Mouse (Mus musculus): ENCODE data around the gene Gm45213. TPM values are rescaled to one million over a fixed set of nuclear protein-coding genes. Genes with fewer than 3 reads are reported as not detected.

The Gm45213 gene
- not detected in 2 replicates for polyA plus RNA-seq (2016; fragmentation: Nextera tagmentation; extraction: Ambion mirVana)

DNA sequence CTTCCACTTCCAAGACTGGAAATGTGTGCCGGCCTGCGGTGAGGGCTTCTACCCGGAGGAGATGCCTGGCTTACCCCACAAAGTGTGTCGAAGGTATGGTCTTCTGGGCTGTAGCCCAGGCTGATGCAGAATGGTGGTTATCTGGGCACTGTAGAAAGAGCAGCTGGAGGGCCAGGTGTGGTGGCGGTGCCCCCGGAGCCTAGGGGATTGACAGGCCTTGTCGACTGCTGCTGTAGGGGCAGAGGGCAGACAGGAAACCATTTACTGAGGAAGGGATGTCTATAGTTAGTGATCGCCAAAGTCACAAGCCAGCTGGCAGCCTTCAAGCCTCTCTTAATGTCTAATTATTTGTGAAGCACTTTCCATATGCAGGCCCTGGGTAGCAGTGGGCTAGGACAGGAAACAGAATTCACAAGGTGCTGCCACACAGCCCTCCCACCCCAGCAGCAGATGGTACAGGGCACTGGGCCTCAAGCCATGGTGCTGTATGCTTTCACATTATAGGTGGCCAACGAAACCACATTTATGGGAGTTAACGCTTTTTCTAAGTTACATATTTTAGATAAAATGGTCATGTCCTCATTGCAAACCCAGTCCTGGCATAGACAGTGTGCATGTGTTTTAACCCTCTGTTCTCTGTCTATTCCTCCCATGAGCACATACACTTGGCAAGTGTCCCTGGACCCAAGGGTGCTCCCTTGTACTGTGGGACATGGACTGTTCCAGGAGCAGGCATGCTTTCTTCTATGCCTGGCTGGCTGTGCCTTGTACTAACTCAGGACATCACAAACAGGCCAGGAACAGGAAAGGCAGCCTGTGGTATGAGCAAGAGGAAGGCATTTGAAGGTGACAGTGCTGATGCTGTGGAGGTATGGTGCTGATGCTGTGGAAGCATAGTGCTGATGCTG lies at the start of gene Gm45213:
Gene Gm45213, plus strand, starts transcription at position 51 of the 908 bp plus-strand sequence.
- no peaks in the 10 kb centered on the region for H3K36me3 ChIP-seq
- WGBS = 83% methylated on average over 10 of the region's 10 CpGs
- no peak within 1 kb of the TSS for H3K4me3 ChIP-seq
- H3K4me1 ChIP-seq (replicated peaks) = peaks cover 59% of the 10 kb centered on the region
- H3K9me3 ChIP-seq = no peaks in the 10 kb centered on the region
- no peak for DNase-seq (ENCODE audit: low spot score)
- peaks cover 11% of the 10 kb centered on the region; the same call in 1 of the 2 replicates for H3K27me3 ChIP-seq (ENCODE audit: insufficient read depth, poor library complexity, severe bottlenecking)
- H3K27ac ChIP-seq = no peak within 1 kb of the TSS

DNA sequence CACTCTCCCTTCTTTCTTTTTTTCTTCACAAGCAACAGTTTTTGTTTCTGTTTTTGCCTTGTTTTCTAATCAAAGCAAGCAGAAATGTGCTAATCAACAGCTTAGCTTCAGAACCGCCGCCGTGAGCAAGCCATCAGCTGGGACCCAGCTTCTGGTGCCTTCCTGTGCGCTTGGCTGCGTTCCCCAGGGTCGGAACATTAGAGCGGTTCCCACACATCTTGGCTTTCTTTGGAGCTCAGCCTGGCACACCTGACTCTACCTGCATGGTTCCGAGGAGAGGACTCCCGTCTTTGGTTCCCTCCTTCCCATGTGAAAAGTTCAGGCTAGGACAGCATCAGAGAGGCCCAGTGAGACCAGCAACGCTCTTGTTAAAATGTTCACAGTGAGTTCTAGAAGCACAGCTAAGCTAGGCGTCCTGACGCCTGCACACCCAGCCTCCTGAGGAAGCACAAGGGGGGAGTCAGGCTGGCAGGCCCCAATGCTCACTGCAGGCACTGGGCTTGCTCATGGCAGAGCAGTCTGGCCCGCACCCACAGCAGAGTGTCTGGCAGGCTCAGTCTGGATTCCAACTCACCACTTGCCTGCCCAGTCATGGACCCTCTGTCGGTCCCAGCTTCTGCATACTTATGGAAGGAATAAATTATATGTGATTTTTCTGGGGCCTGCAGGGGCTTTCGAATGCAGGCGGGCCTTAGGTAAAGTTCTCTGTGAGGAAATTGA lies 42.2 kb upstream of the Gm45213 start:
- no peaks in the 10 kb centered on the region for H3K36me3 ChIP-seq
- DNase-seq (ENCODE audit: low spot score) = no peak
- H3K9me3 ChIP-seq = peaks cover 9% of the 10 kb centered on the region; the same call in 1 of the 2 replicates
- no peak overlapping the region for H3K27ac ChIP-seq
- WGBS = 90% methylated on average over 16 of the region's 16 CpGs
- H3K4me1 ChIP-seq (replicated peaks) = no peaks in the 10 kb centered on the region
- H3K4me3 ChIP-seq = no peak overlapping the region
- H3K27me3 ChIP-seq (ENCODE audit: insufficient read depth, poor library complexity, severe bottlenecking) = no peaks in the 10 kb centered on the region

DNA sequence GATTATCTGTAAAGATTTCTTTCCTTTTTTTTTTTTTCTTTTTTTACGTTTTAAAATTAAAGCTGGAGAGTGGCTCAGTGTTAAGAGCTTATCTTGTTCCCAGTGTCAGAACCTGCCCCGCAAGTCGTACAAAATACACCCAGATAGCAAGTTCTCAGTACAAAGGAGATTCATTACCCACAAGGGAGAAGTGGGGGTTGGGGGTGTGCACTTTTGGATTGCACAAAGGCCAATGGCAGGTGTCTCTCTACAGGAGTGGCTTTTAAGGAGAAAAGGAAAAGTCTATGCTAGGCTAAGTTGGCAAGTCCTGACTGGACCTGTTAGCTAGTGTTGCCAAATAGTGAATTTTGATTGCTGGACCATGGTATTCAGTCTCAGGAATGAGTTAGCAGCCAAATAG lies 41.6 kb upstream of the Gm45213 start:
- H3K27me3 ChIP-seq (ENCODE audit: insufficient read depth, poor library complexity, severe bottlenecking) = no peaks in the 10 kb centered on the region
- H3K9me3 ChIP-seq = peaks cover 9% of the 10 kb centered on the region; the same call in 1 of the 2 replicates
- no peak overlapping the region for H3K4me3 ChIP-seq
- H3K27ac ChIP-seq = no peak overlapping the region
- DNase-seq (ENCODE audit: low spot score) = no peak
- H3K36me3 ChIP-seq = no peaks in the 10 kb centered on the region
- no peaks in the 10 kb centered on the region for H3K4me1 ChIP-seq (replicated peaks)
- WGBS = 79% methylated on average over 3 of the region's 3 CpGs

DNA sequence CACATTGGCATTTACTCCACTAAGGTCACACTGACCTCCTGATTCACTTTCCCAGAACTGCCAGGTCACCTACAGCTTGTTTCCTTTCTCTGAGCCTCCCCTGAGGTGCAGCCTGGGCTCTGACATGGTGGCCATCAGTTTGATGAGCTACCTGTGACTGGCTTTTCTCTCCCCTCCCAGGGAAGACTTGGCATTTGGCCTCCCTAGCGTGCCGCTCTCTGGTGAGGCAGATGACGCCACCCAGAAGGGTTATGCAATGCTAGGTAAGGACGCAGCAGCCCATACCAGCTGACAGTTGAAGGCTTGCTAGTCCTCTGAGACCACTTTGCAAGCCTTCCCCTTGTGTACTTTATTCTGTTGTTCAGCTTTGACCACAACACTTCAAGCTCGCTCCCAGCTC lies 40.0 kb upstream of the Gm45213 start:
- H3K36me3 ChIP-seq = no peaks in the 10 kb centered on the region
- H3K4me3 ChIP-seq = no peak overlapping the region
- no peak for DNase-seq (ENCODE audit: low spot score)
- no peaks in the 10 kb centered on the region for H3K27me3 ChIP-seq (ENCODE audit: insufficient read depth, poor library complexity, severe bottlenecking)
- H3K4me1 ChIP-seq (replicated peaks) = no peaks in the 10 kb centered on the region
- no peak overlapping the region for H3K27ac ChIP-seq
- H3K9me3 ChIP-seq = peaks cover 5% of the 10 kb centered on the region; the same call in 1 of the 2 replicates
- 91% methylated on average over 5 of the region's 5 CpGs for WGBS

DNA sequence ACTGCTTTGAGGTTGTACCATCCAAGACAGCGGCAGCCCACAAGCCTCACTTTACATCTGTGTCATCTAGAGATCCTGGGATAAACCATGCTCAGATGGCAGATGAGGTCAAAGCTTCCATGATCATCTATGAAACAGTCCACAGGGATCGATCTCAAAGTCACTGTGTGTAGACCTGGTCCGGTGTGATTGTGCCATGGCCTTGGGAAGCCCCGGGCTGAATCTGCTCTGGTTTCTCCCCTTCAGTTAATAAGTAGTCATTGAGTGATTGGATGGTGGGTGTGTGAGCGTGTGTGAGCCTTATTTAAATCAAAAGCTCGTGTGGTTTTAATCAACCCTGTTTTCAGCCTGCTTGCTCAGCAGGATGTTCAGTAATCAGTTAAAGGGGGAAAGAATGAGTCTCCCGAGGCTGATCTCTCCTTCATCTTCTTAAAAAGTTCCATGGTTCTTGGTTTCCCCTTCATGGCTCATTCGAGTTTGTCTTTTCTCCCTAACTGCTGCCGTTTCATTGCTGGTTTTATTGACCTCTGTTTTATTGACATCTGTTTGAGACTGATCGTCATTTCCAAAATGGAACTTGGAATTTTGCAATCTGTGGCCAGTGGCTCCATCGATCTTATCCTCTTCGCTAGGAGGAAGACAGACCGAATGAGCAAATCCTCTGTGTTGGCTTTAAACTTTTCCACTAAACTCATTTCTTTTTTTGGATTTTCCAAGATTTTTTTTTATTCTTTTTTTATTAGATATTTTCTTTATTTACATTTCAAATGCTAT lies 39.4 kb upstream of the Gm45213 start:
- DNase-seq (ENCODE audit: low spot score) = no peak
- 74% methylated on average over 13 of the region's 13 CpGs for WGBS

DNA sequence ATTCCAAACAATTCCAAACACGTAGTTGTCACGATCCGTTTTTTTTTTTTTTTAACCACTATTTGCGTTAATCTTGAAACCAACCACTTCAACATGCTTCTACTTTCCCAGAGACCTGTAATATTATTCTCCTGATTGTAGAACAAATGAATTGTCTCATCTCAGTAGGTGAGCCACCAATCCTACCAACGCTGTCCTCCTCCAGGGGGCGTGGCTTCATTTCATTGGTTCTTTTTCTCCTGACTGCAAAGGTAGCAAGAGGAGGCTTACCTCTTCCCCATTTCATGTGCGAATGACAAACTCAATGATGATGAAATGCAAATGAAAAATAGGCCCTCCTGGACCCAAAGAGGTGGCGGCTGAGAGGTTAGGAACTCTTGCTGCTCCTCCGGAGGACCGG lies 38.3 kb upstream of the Gm45213 start:
- H3K27me3 ChIP-seq (ENCODE audit: insufficient read depth, poor library complexity, severe bottlenecking) = no peaks in the 10 kb centered on the region
- H3K4me3 ChIP-seq = no peak overlapping the region
- H3K4me1 ChIP-seq (replicated peaks) = no peaks in the 10 kb centered on the region
- H3K27ac ChIP-seq = no peak overlapping the region
- no peaks in the 10 kb centered on the region for H3K36me3 ChIP-seq
- WGBS = 90% methylated on average over 10 of the region's 10 CpGs
- H3K9me3 ChIP-seq = no peaks in the 10 kb centered on the region
- no peak for DNase-seq (ENCODE audit: low spot score)

More for the DNA sequence above, 39.4 kb upstream of the Gm45213 start:
- Histone ChIP-seq H3K36me3 (no peaks in the 10 kb centered on the region), H3K27ac (no peak overlapping the region), H3K4me3 (no peak overlapping the region), H3K4me1 (replicated peaks) (no peaks in the 10 kb centered on the region), H3K27me3 (ENCODE audit: insufficient read depth, poor library complexity, severe bottlenecking) (no peaks in the 10 kb centered on the region), H3K9me3 (peaks cover 5% of the 10 kb centered on the region; the same call in 1 of the 2 replicates)

DNA sequence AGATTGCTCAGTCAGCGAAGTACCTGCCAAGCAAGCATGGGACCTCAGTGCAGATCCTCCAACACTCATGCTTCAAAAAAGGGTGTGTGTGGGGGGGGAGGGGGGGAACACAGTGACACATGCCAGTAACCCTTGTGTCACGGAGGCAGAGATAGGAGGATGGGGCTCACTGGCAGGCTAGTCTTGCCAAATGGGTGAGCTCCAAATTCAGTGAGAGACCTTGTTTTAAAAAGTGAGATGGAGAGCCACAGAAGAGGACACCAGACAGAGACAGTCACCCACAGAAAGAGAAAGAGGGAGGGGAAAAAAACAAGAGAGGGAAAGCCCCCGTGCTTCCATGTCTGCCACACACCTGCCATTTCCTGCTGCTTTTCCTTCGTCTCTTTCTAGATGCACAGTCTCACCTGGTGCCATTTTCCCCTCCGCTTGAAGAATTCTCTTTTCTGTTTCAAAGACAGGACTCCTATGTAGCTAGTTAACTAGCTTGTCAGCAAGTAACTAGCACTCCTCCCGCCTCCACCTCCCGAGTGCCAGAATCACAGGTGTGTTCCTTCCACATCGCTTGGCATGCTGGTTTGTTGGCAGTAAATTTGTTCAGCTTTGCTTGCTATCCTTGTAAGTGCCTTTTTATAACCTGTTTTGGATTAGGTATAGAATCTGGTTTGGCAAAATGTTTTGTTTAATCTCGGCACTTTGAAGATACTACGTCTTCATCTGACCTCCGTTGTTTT lies 35.1 kb upstream of the Gm45213 start:
- Histone ChIP-seq H3K27me3 (ENCODE audit: insufficient read depth, poor library complexity, severe bottlenecking) (no peaks in the 10 kb centered on the region), H3K4me3 (no peak overlapping the region), H3K27ac (no peak overlapping the region), H3K9me3 (no peaks in the 10 kb centered on the region), H3K36me3 (no peaks in the 10 kb centered on the region), H3K4me1 (replicated peaks) (0 out of 2 replicates have a peak, but pooled peaks cover 2% of the 10 kb centered on the region)
- 89% methylated on average over 11 of the region's 11 CpGs for WGBS
- DNase-seq (ENCODE audit: low spot score) = no peak

DNA sequence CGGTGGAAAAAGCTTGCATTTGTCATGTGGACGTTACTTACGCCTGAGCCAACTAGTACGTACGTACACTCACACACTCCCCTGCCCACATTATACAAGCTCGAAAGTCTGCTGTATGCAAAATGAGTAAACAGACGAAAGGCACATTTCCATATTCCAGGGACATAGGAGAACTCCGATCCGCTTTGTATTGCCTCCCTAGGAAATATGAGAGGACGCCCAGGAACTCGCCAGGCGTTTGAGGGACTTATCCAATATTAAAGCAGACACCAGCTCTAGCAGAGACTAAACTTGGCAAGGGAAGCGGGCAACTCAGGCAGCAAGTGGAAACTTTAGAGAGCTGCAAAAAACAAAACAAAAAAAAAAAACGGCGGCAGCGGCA lies 34.5 kb upstream of the Gm45213 start:
- H3K9me3 ChIP-seq = no peaks in the 10 kb centered on the region
- DNase-seq (ENCODE audit: low spot score) = no peak
- no peak overlapping the region for H3K4me3 ChIP-seq
- no peaks in the 10 kb centered on the region for H3K36me3 ChIP-seq
- H3K27me3 ChIP-seq (ENCODE audit: insufficient read depth, poor library complexity, severe bottlenecking) = no peaks in the 10 kb centered on the region
- WGBS = 89% methylated on average over 16 of the region's 16 CpGs
- no peak overlapping the region for H3K27ac ChIP-seq
- 0 out of 2 replicates have a peak, but pooled peaks cover 5% of the 10 kb centered on the region for H3K4me1 ChIP-seq (replicated peaks)

DNA sequence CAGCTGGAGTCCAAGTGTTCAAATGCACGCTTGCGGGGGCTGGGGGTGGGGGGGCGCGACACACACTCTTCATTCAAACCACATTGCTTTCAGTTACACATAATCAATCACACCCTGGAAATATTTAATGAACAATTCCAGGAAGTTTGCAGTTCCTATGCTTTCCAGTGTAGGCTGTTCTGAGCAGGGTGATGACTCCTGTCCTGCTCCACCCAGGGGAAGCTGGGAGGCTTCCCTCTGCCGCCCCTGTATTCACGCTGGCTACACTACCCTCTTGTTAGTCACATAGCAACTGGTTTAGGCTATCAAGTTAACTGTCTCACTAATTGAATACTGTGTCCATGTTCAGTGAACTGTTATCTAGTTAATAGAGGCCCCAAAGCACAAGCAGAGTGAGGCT lies 32.9 kb upstream of the Gm45213 start:
- DNase-seq (ENCODE audit: low spot score) = no peak
- no peaks in the 10 kb centered on the region for H3K36me3 ChIP-seq
- H3K27me3 ChIP-seq (ENCODE audit: insufficient read depth, poor library complexity, severe bottlenecking) = no peaks in the 10 kb centered on the region
- 82% methylated on average over 6 of the region's 6 CpGs for WGBS
- H3K4me1 ChIP-seq (replicated peaks) = 0 out of 2 replicates have a peak, but pooled peaks cover 5% of the 10 kb centered on the region
- no peak overlapping the region for H3K27ac ChIP-seq
- no peak overlapping the region for H3K4me3 ChIP-seq
- H3K9me3 ChIP-seq = no peaks in the 10 kb centered on the region

DNA sequence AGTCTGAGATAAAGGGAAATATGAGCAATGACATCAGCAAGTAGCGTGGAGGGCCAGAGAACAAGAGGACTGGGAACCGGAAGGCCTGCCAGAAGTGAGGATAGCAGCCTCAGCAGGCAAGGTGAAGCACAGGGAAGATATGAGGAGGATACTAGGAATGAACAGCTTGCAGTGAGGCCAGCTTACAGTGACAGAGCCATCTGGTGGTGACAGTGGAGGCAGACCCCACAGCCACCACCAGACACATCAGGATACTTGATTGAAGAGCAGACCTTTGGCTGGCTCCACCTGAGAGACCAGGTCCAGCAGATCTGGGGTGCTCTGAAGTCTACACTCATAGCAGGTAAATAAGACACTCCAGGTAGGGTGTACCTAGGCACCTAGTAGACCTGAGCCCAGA lies 15.7 kb upstream of the Gm45213 start:
- H3K4me1 ChIP-seq (replicated peaks) = 0 out of 2 replicates have a peak, but pooled peaks cover 9% of the 10 kb centered on the region
- H3K36me3 ChIP-seq = no peaks in the 10 kb centered on the region
- no peaks in the 10 kb centered on the region for H3K27me3 ChIP-seq (ENCODE audit: insufficient read depth, poor library complexity, severe bottlenecking)
- no peak overlapping the region for H3K27ac ChIP-seq
- H3K4me3 ChIP-seq = no peak overlapping the region
- DNase-seq (ENCODE audit: low spot score) = no peak
- 81% methylated on average over 2 of the region's 2 CpGs for WGBS
- no peaks in the 10 kb centered on the region for H3K9me3 ChIP-seq

DNA sequence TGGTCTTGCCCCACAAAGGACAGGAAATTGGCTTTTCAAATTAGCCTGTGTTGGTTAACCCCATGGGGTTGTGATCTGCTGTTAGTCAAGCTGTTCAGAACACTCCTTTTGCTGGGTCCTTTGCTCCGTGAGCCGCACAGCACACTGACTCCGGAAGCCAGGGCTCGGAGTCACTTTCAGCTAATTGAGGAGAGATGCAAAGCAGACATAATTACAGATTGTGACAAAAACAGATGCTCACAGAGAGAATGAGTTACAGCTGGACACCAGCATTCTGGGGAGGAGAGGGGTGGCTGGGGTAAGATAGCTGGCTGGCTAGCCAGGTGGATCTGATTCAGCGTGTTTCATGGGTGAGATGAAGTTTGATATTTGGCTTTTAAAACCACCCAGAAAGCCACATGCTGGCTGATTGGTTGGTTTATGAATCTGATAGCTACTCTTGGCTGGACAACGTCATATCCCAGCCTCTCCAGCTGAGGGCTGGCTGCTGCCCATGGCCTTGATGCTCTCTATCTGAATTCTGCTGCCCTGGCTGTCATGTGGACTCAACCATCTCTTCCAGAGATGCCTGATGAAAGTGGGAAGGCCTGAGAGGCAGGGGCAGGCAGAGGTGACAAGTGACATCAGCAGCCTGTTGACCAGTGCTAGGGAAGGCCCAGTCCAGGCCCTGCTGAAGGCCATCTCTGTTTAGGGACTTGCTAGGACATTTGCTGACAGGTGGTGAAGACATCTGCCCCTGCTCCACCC lies 14.5 kb upstream of the Gm45213 start:
- Histone ChIP-seq H3K9me3 (no peaks in the 10 kb centered on the region), H3K36me3 (no peaks in the 10 kb centered on the region), H3K27me3 (ENCODE audit: insufficient read depth, poor library complexity, severe bottlenecking) (no peaks in the 10 kb centered on the region), H3K4me3 (no peak overlapping the region), H3K4me1 (replicated peaks) (peaks cover 9% of the 10 kb centered on the region; the same call in 1 of the 2 replicates), H3K27ac (no peak overlapping the region)
- DNase-seq (ENCODE audit: low spot score) = no peak
- 69% methylated on average over 6 of the region's 6 CpGs for WGBS
